Mouse (Mus musculus): ENCODE results near the gene Gm21440. TPM values are rescaled to one million over a fixed set of nuclear protein-coding genes. Genes with fewer than 3 reads are reported as not detected.
"Not testable (repeated sequence)": the region's sequence is repeated elsewhere in the genome, so short reads cannot be mapped to it uniquely, and the experiment has no call there.

Gene Gm21440
- not detected in 2 replicates for polyA plus RNA-seq (2015; fragmentation: Nextera tagmentation; extraction: Ambion mirVana)

DNA sequence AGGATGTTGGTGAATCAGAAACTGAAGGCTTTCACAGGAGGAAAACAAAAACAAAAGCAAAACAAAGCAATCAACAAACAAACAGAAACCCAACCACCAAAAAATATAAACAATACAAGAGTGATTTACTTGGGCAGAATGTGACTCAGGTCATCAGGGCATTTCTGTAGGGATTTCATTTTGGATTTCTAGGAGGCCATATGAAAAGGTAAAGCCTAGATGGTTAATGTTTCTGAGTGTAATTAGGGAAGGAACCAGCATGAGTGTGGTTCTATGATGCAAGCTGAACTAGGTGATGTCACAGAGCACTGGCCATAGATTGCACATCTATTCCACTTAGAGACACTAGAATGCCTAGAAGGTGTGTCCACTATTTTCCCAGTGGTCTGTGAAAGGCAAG is at the start of gene Gm21440, which contains the start of gene Gm21454:
Gene Gm21440, plus strand, starts transcription at position 301 of the 400 bp plus-strand sequence.
Gene Gm21454, plus strand, starts transcription at position 352 of the 400 bp plus-strand sequence.
- not testable (repeated sequence) for H3K9me3 ChIP-seq; ATAC-seq (ENCODE audit: low FRiP score, low read depth); H3K27ac ChIP-seq (replicated peaks); H3K27me3 ChIP-seq; H3K4me3 ChIP-seq; H3K9ac ChIP-seq; H3K36me3 ChIP-seq; H3K4me1 ChIP-seq (replicated peaks); H3K4me2 ChIP-seq

DNA sequence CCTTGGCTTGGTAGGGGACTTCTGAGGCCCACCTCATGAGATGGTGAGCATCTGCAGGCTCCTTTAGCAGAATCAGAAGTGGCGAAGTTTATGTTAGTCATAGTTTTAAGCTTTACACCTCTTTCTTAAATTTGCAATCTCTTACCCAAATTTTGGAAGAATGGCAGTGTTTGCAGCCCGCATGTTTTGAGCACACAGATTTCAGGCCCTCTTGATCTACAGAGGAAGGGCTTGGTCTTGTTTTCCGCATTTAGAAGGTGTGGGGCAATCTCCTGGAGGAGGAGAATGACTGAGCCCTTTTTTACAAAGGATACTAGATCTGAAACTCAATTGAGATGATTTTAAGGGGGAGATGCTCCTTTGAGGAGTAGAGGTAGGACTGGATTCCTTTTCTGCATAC is 28.4 kb upstream of the Gm21440 start, which contains the start of gene Gm21828:
Gene Gm21828, minus strand, starts transcription at position 101 of the 400 bp plus-strand sequence.
- H3K9me3 ChIP-seq; H3K4me3 ChIP-seq; H3K4me1 ChIP-seq (replicated peaks); H3K4me2 ChIP-seq; ATAC-seq (ENCODE audit: low FRiP score, low read depth); H3K36me3 ChIP-seq; H3K27ac ChIP-seq (replicated peaks); H3K9ac ChIP-seq; H3K27me3 ChIP-seq: not testable (repeated sequence)
- WGBS = no CpG with 5 or more reads among the region's 3 CpGs

Other genes starting within 250 kb of the Gm21440 start
- not detected in 2 replicates for gene Gm20807, start 209.5 kb upstream of the Gm21440 start, polyA plus RNA-seq (2015; fragmentation: Nextera tagmentation; extraction: Ambion mirVana)
- not detected in 2 replicates for gene Gm21891, start 118.9 kb upstream of the Gm21440 start, polyA plus RNA-seq (2015; fragmentation: Nextera tagmentation; extraction: Ambion mirVana)
- gene Gm21425, start 90.4 kb upstream of the Gm21440 start, polyA plus RNA-seq (2015; fragmentation: Nextera tagmentation; extraction: Ambion mirVana) = not detected in 2 replicates
- gene Gm21828, start 28.5 kb upstream of the Gm21440 start, polyA plus RNA-seq (2015; fragmentation: Nextera tagmentation; extraction: Ambion mirVana) = not detected in 2 replicates
- not detected in 2 replicates for gene Gm21454, start 51 bp downstream of the Gm21440 start, polyA plus RNA-seq (2015; fragmentation: Nextera tagmentation; extraction: Ambion mirVana)
- gene Gm21725, start 96.7 kb downstream of the Gm21440 start, polyA plus RNA-seq (2015; fragmentation: Nextera tagmentation; extraction: Ambion mirVana) = not detected in 2 replicates
- not detected in 2 replicates for gene Gm21866, start 213.2 kb downstream of the Gm21440 start, polyA plus RNA-seq (2015; fragmentation: Nextera tagmentation; extraction: Ambion mirVana)
- not detected in 2 replicates for gene Gm20773, start 241.6 kb downstream of the Gm21440 start, polyA plus RNA-seq (2015; fragmentation: Nextera tagmentation; extraction: Ambion mirVana)